ENCODE assay signal across 29 mouse cellular contexts in genomic region chr10:110120572-110120971, GRCm38 (mm10).
A peak's percentile ranks its signal among the peaks of the same experiment; 100 is the strongest.
DNase-seq lines count a peak whose midpoint lies in the region; ATAC-seq and TF ChIP-seq lines count a peak whose summit lies in the region.
"Had no signal": no experiment of that assay in that cellular context is flagged by ENCODE, and none has a peak within 500 bp of the region (broad histone marks: within the 10 kb centered on the region; RNA-seq: fewer than 3 reads in every experiment).

No protein-coding gene starts in this region.

- TF ChIP-seq CTCF in heart, postnatal 0 days (IDR thresholded peaks at IDR 0.05; ENCODE audit: low read depth), result peak; percentile 54
- peak; percentile 66 for TF ChIP-seq CTCF in layer of hippocampus, adult 2 months (conservative IDR thresholded peaks at IDR 0.05)
- peak; percentile 59 for TF ChIP-seq CTCF in midbrain, postnatal 0 days (IDR thresholded peaks at IDR 0.05)

- no peak overlapping the region for H3K27ac ChIP-seq in heart, postnatal 0 days (ENCODE audit: low read depth)
- H3K27ac ChIP-seq in heart, embryonic 11.5 days (ENCODE audit: low read depth, low read length), result no peak overlapping the region
- H3K27ac ChIP-seq in layer of hippocampus, adult 2 months, result no peak overlapping the region
- no peak overlapping the region for H3K27ac ChIP-seq in midbrain, postnatal 0 days (ENCODE audit: low read depth, low read length)
- no peak overlapping the region for H3K27ac ChIP-seq in midbrain, embryonic 11.5 days (ENCODE audit: low read depth, low read length)
- H3K27ac ChIP-seq: embryonic facial prominence, embryonic 13.5 days; forebrain, embryonic 10.5 days; heart, embryonic 10.5 days; kidney, embryonic 15.5 days; liver, embryonic 14.5 days; lung, embryonic 15.5 days; neural tube, embryonic 12.5 days had no signal

- no peak overlapping the region for H3K4me3 ChIP-seq in heart, postnatal 0 days (ENCODE audit: low read depth, low read length)
- no peak overlapping the region for H3K4me3 ChIP-seq in heart, embryonic 11.5 days (ENCODE audit: low read depth, low read length)
- H3K4me3 ChIP-seq in layer of hippocampus, adult 2 months, result no peak overlapping the region
- H3K4me3 ChIP-seq in midbrain, postnatal 0 days (ENCODE audit: low read depth, low read length), result no peak overlapping the region
- H3K4me3 ChIP-seq in midbrain, embryonic 11.5 days (ENCODE audit: low read depth, low read length), result no peak overlapping the region
- H3K4me3 ChIP-seq: embryonic facial prominence, embryonic 13.5 days; forebrain, embryonic 10.5 days; heart, embryonic 10.5 days; kidney, embryonic 15.5 days; lung, embryonic 15.5 days; myocyte; neural tube, embryonic 12.5 days had no signal

- H3K9ac ChIP-seq in heart, postnatal 0 days (replicated peaks; ENCODE audit: low read depth, low read length), result no peak overlapping the region
- no peak overlapping the region for H3K9ac ChIP-seq in heart, embryonic 11.5 days (ENCODE audit: low read depth, low read length)
- H3K9ac ChIP-seq in midbrain, postnatal 0 days (replicated peaks; ENCODE audit: low read length, poor library complexity, severe bottlenecking), result no peak overlapping the region
- H3K9ac ChIP-seq in midbrain, embryonic 11.5 days (ENCODE audit: low read length), result no peak overlapping the region
- H3K9ac ChIP-seq: embryonic facial prominence, embryonic 13.5 days; kidney, embryonic 15.5 days; liver, embryonic 14.5 days; lung, embryonic 15.5 days; neural tube, embryonic 12.5 days had no signal

- no peaks in the 10 kb centered on the region for H3K27me3 ChIP-seq in heart, postnatal 0 days (ENCODE audit: control insufficient read depth, insufficient read depth, low read length)
- H3K27me3 ChIP-seq in heart, embryonic 11.5 days (ENCODE audit: control insufficient read depth, insufficient read depth, low read length), result no peaks in the 10 kb centered on the region
- no peaks in the 10 kb centered on the region for H3K27me3 ChIP-seq in midbrain, postnatal 0 days (ENCODE audit: insufficient read depth, low read length)
- no peaks in the 10 kb centered on the region for H3K27me3 ChIP-seq in midbrain, embryonic 11.5 days (ENCODE audit: control insufficient read depth, insufficient read depth, low read length)
- H3K27me3 ChIP-seq: embryonic facial prominence, embryonic 13.5 days; kidney, embryonic 15.5 days; lung, embryonic 15.5 days; neural tube, embryonic 12.5 days had no signal

- H3K36me3 ChIP-seq in heart, postnatal 0 days (replicated peaks; ENCODE audit: control insufficient read depth, insufficient read depth, low read length), result no peaks in the 10 kb centered on the region
- H3K36me3 ChIP-seq in heart, embryonic 11.5 days (ENCODE audit: control insufficient read depth, insufficient read depth, low read length), result no peaks in the 10 kb centered on the region
- no peaks in the 10 kb centered on the region for H3K36me3 ChIP-seq in midbrain, postnatal 0 days (ENCODE audit: insufficient read depth, low read length)
- no peaks in the 10 kb centered on the region for H3K36me3 ChIP-seq in midbrain, embryonic 11.5 days (ENCODE audit: control insufficient read depth, insufficient read depth, low read length)
- H3K36me3 ChIP-seq: embryonic facial prominence, embryonic 13.5 days; forebrain, embryonic 10.5 days; heart, embryonic 10.5 days; kidney, embryonic 15.5 days; lung, embryonic 15.5 days; neural tube, embryonic 12.5 days had no signal

- no peak for TF ChIP-seq EP300 in heart, postnatal 0 days (IDR thresholded peaks at IDR 0.05; ENCODE audit: low read depth)

- H3K4me1 ChIP-seq in heart, postnatal 0 days (ENCODE audit: control insufficient read depth, insufficient read depth), result no peaks in the 10 kb centered on the region
- no peaks in the 10 kb centered on the region for H3K4me1 ChIP-seq in heart, embryonic 11.5 days (ENCODE audit: control insufficient read depth, insufficient read depth, low read length)
- H3K4me1 ChIP-seq in midbrain, postnatal 0 days (ENCODE audit: insufficient read depth, low read length), result no peaks in the 10 kb centered on the region
- H3K4me1 ChIP-seq in midbrain, embryonic 11.5 days (ENCODE audit: control insufficient read depth, insufficient read depth, low read length), result 0 out of 2 replicates have a peak, but pooled peaks cover 2% of the 10 kb centered on the region
- H3K4me1 ChIP-seq: embryonic facial prominence, embryonic 13.5 days; forebrain, embryonic 10.5 days; heart, embryonic 10.5 days; kidney, embryonic 15.5 days; lung, embryonic 15.5 days; neural tube, embryonic 12.5 days had no signal

- no peaks in the 10 kb centered on the region for H3K9me3 ChIP-seq in heart, postnatal 0 days (replicated peaks; ENCODE audit: control insufficient read depth, low read length)
- no peaks in the 10 kb centered on the region for H3K9me3 ChIP-seq in heart, embryonic 11.5 days (replicated peaks; ENCODE audit: control insufficient read depth, low read length)
- H3K9me3 ChIP-seq in midbrain, postnatal 0 days (ENCODE audit: low read length), result no peaks in the 10 kb centered on the region
- H3K9me3 ChIP-seq in midbrain, embryonic 11.5 days (ENCODE audit: control insufficient read depth, low read length), result no peaks in the 10 kb centered on the region
- H3K9me3 ChIP-seq: embryonic facial prominence, embryonic 13.5 days; forebrain, embryonic 10.5 days; heart, embryonic 10.5 days; kidney, embryonic 15.5 days; lung, embryonic 15.5 days; neural tube, embryonic 12.5 days had no signal

- ATAC-seq in heart, postnatal 0 days (ENCODE audit: insufficient read depth, low read depth), result no peak
- no peak for ATAC-seq in heart, embryonic 11.5 days (replicated peaks; ENCODE audit: insufficient number of reproducible peaks, low FRiP score, low TSS enrichment)
- no peak for ATAC-seq in midbrain, postnatal 0 days (ENCODE audit: low FRiP score)
- no peak for ATAC-seq in midbrain, embryonic 11.5 days (ENCODE audit: low FRiP score)
- ATAC-seq: forebrain, embryonic 16.5 days; midbrain, embryonic 16.5 days had no signal

- H3K4me2 ChIP-seq in heart, postnatal 0 days (ENCODE audit: low read depth, low read length), result no peak overlapping the region
- H3K4me2 ChIP-seq in heart, embryonic 11.5 days, result no peak overlapping the region
- no peak overlapping the region for H3K4me2 ChIP-seq in midbrain, postnatal 0 days (ENCODE audit: low read depth, low read length, poor library complexity, severe bottlenecking)
- H3K4me2 ChIP-seq in midbrain, embryonic 11.5 days, result no peak overlapping the region
- H3K4me2 ChIP-seq: embryonic facial prominence, embryonic 13.5 days; kidney, embryonic 15.5 days; lung, embryonic 15.5 days; neural tube, embryonic 12.5 days had no signal

- peak; percentile 19 for DNase-seq in heart, postnatal 0 days (ENCODE audit: low spot score)
- DNase-seq in layer of hippocampus, adult 2 months (ENCODE audit: low spot score in 2 of 2), result no peak
- DNase-seq in layer of hippocampus, postnatal 14 days (ENCODE audit: low spot score in 2 of 2), result no peak
- DNase-seq in midbrain, postnatal 0 days (ENCODE audit: low spot score), result no peak
- DNase-seq in midbrain, embryonic 11.5 days (ENCODE audit: low spot score, missing footprints), result no peak
- DNase-seq in spleen, postnatal 10 days (ENCODE audit: low spot score in 2 of 2), result no peak
- DNase-seq: adrenal gland, postnatal 25 days; B cell, adult 2 months; cerebellum, adult 18-20 months; gastrocnemius, postnatal 10 days; kidney, adult 11 months; kidney, postnatal 36 days; layer of hippocampus, postnatal 36 days; liver; lung, postnatal 4 days; right cerebral cortex, adult 18-20 months; spleen, adult 18-20 months; thymus, postnatal 4 days had no signal
